Mouse (Mus musculus) liver, adult 2 months (tissue): Measurements from ENCODE around the gene Mttp. TPM values are rescaled to one million over a fixed set of nuclear protein-coding genes. Genes with fewer than 3 reads are reported as not detected.

Experiments used
- DNase-seq: peaks from one replicate; pipeline ENCODE4 v3.0.0-alpha.2; 2011; ENCODE audit warnings: low read depth, low spot score; ENCODE audit errors: extremely low read depth
- H3K27ac ChIP-seq: fragments of 200-500 bp; replicated peaks from 2 replicates; pipeline ENCODE4 v1.5.1; 2012; ENCODE audit warnings: low read depth, mild to moderate bottlenecking, control low read depth, inconsistent platforms, low read length; ENCODE audit not compliant: insufficient read depth
- H3K27me3 ChIP-seq: fragments of 200-500 bp; 2 replicates; pipeline ENCODE4 v1.6.1; 2012; ENCODE audit warnings: mild to moderate bottlenecking, moderate library complexity, low read length, inconsistent platforms; ENCODE audit not compliant: control insufficient read depth, insufficient read depth
- H3K36me3 ChIP-seq: fragments of 200-500 bp; 2 replicates; pipeline ENCODE4 v1.6.1; 2012; ENCODE audit warnings: low read length, inconsistent platforms; ENCODE audit not compliant: control insufficient read depth, insufficient read depth
- H3K4me1 ChIP-seq: fragments of 200-500 bp; 2 replicates; pipeline ENCODE4 v1.6.1; 2011; ENCODE audit warnings: low read length; ENCODE audit not compliant: control insufficient read depth, insufficient read depth
- H3K4me3 ChIP-seq: fragments of 200-500 bp; 2 replicates; pipeline ENCODE4 v1.5.1; 2011; ENCODE audit warnings: low read depth, mild to moderate bottlenecking, control low read depth, low read length, moderate library complexity; ENCODE audit not compliant: insufficient read depth
- H3K79me2 ChIP-seq: fragments of 200-500 bp; 2 replicates; pipeline ENCODE4 v1.6.1; 2012; ENCODE audit warnings: inconsistent platforms, mild to moderate bottlenecking, low read length, moderate library complexity; ENCODE audit not compliant: control insufficient read depth, insufficient read depth
- H3K9ac ChIP-seq: fragments of 200-500 bp; 2 replicates; pipeline ENCODE4 v1.6.1; 2012; ENCODE audit warnings: low read depth, mild to moderate bottlenecking, control low read depth, inconsistent platforms, low read length
- CTCF ChIP-seq: fragments of 200-500 bp; IDR thresholded peaks from 2 replicates; pipeline ENCODE4 v1.5.1; 2011; ENCODE audit warnings: low read depth, low read length, control low read depth
- POLR2A ChIP-seq: fragments of 200-500 bp; IDR thresholded peaks from 2 replicates; pipeline ENCODE4 v1.6.1; 2011; ENCODE audit warnings: low read length, control low read depth; ENCODE audit not compliant: insufficient read depth; ENCODE audit errors: extremely low read depth
- WGBS: fragments of 180-500 bp; shearing (Covaris S2); methylation state at CpG from one replicate; pipeline ENCODE4 v1.1.7; 2018; 5-methylcytosine and 5-hydroxymethylcytosine counted together
- polyA plus RNA-seq: library from polyadenylated mRNA; depleted of rRNA; stranded (reverse); fragments of >200 nt; gene quantifications from 2 replicates; pipeline ENCODE4 v1.2.3, GENCODE M21; 2012
- total RNA-seq: library from RNA; depleted of rRNA; stranded (reverse); fragments of >200 nt; gene quantifications from 2 replicates; pipeline ENCODE4 v1.2.3, GENCODE M21; 2014

Gene Mttp
- total and polyA plus RNA-seq, 2 experiments: 51.7 to 204 TPM

DNA sequence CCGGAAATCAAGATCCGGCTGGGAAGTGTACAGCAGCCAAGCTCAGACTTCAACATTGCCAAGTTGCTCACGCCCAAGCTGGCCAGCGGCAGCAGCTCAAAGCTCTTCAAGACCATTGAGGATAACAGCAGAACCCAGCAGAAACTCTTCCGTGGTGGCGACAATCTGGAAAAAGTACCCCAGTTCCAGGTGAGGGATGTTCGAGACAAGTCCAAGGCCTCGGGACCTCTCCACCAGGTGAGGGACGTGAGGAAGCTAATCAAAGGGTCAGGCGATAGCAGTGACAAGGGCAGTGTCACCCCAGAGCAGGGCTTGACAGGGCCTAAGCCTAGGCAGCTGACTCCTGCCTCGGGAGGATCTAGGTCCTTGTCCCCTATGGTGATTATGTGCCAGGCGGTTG, 76.7 kb downstream of the Mttp start:
- H3K4me1 ChIP-seq: no peaks in the 10 kb centered on the region
- H3K4me3 ChIP-seq: no peak overlapping the region
- no peak for TF ChIP-seq CTCF
- no peak for TF ChIP-seq POLR2A
- 90% methylated on average over 12 of the region's 12 CpGs for WGBS
- no peak for DNase-seq
- no peak overlapping the region for H3K27ac ChIP-seq
- H3K9ac ChIP-seq: no peak overlapping the region
- no peaks in the 10 kb centered on the region for H3K27me3 ChIP-seq
- H3K36me3 ChIP-seq: no peaks in the 10 kb centered on the region
- no peaks in the 10 kb centered on the region for H3K79me2 ChIP-seq

GRCm38 (mm10) chr3:138067288-138067687, 77.5 kb downstream of the Mttp start, which contains the start of gene Gm5105:
Gm5105 (minus strand) TSS chr3:138067388.
- 91% methylated on average over 12 of the region's 12 CpGs for WGBS
- H3K36me3 ChIP-seq: no peaks in the 10 kb centered on the region
- no peaks in the 10 kb centered on the region for H3K79me2 ChIP-seq
- H3K4me1 ChIP-seq: no peaks in the 10 kb centered on the region
- H3K4me3 ChIP-seq: no peak within 1 kb of the TSS
- no peak within 1 kb of the TSS for H3K9ac ChIP-seq
- no peak for DNase-seq
- H3K27me3 ChIP-seq: no peaks in the 10 kb centered on the region
- no peak within 1 kb of the TSS for H3K27ac ChIP-seq
- TF ChIP-seq POLR2A (no peak), CTCF (no peak)

DNA sequence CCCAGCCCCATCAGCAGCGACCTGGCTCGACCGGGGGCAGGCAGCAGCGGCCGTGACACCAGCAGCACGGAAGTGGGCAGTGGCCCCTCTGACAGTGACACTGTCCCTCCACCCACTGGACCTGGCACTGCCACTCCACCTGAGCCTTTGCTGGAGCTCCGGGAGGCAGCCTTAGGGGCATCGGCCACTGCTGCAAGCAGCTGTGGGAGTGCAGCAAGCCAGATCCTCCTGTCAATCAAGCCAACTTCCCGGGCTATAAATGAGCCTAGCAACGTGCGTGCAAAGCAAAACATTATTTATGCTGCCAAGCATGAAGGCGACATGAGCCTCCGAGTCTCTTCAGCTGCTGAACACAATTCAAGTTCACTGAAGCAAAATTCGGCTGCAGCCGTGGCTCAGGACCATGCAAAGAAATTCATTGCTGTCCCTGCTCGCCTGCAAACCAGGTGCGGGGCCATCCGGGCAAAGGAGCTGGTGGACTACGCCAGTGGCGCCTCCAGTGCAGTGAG, 78.4 kb downstream of the Mttp start:
- TF ChIP-seq POLR2A (no peak), CTCF (no peak)
- Histone ChIP-seq H3K79me2 (no peaks in the 10 kb centered on the region), H3K9ac (no peak overlapping the region), H3K27me3 (no peaks in the 10 kb centered on the region), H3K27ac (no peak overlapping the region), H3K4me1 (no peaks in the 10 kb centered on the region), H3K4me3 (no peak overlapping the region), H3K36me3 (no peaks in the 10 kb centered on the region)
- DNase-seq: no peak
- WGBS: 84% methylated on average over 20 of the region's 20 CpGs

- no peak for DNase-seq
- Histone ChIP-seq H3K4me1 (no peaks in the 10 kb centered on the region), H3K4me3 (no peak overlapping the region), H3K27ac (no peak overlapping the region), H3K9ac (no peak overlapping the region), H3K79me2 (no peaks in the 10 kb centered on the region), H3K36me3 (no peaks in the 10 kb centered on the region), H3K27me3 (no peaks in the 10 kb centered on the region)
- 87% methylated on average over 16 of the region's 16 CpGs for WGBS
- TF ChIP-seq POLR2A: no peak
Observed at GRCm38 (mm10) chr3:138065930-138066329, 78.8 kb downstream of the Mttp start.

GRCm38 (mm10) chr3:138064732-138065645, 79.8 kb downstream of the Mttp start, which contains the start of gene 1110002E22Rik:
1110002E22Rik (plus strand) TSS chr3:138065052.
- Histone ChIP-seq H3K36me3 (no peaks in the 10 kb centered on the region), H3K4me3 (no peak within 1 kb of the TSS), H3K9ac (no peak within 1 kb of the TSS), H3K4me1 (no peaks in the 10 kb centered on the region), H3K27ac (no peak within 1 kb of the TSS), H3K27me3 (no peaks in the 10 kb centered on the region), H3K79me2 (no peaks in the 10 kb centered on the region)
- DNase-seq: no peak
- WGBS: 77% methylated on average over 33 of the region's 33 CpGs
- TF ChIP-seq POLR2A (no peak), CTCF (no peak)
